Mouse (Mus musculus) cerebral cortex, adult 2 months (tissue): ENCODE results near the gene Nabp2.

Experiments used
- WGBS: fragments of 180-500 bp; shearing (Covaris S2); methylation state at CpG from one replicate; pipeline ENCODE4 v1.1.7; 2018; 5-methylcytosine and 5-hydroxymethylcytosine counted together

Nabp2 gene

GRCm38 (mm10) chr10:128388941-128389340, 22.4 kb downstream of the Nabp2 start:
- 64% methylated on average over 14 of the region's 14 CpGs for whole genome bisulfite sequencing

GRCm38 (mm10) chr10:128385902-128386301, 25.4 kb downstream of the Nabp2 start:
- 83% methylated on average over 7 of the region's 7 CpGs for WGBS

- WGBS = 89% methylated on average over 8 of the region's 8 CpGs
Observed at GRCm38 (mm10) chr10:128382482-128382881, 28.8 kb downstream of the Nabp2 start.

- 87% methylated on average over 5 of the region's 5 CpGs for WGBS
Observed at GRCm38 (mm10) chr10:128380565-128380964, 30.7 kb downstream of the Nabp2 start.

- 52% methylated on average over 7 of the region's 7 CpGs for WGBS
Observed at GRCm38 (mm10) chr10:128379260-128379659, 32.0 kb downstream of the Nabp2 start.

GRCm38 (mm10) chr10:128378462-128378861, 32.8 kb downstream of the Nabp2 start:
- 23% methylated on average over 3 of the region's 3 CpGs for WGBS

GRCm38 (mm10) chr10:128377940-128378448, 33.3 kb downstream of the Nabp2 start:
- WGBS = 29% methylated on average over 14 of the region's 14 CpGs

- under 1% methylated on average over 47 of the region's 47 CpGs for WGBS
Observed at GRCm38 (mm10) chr10:128377222-128377939, 33.9 kb downstream of the Nabp2 start.

GRCm38 (mm10) chr10:128376455-128377211, 34.7 kb downstream of the Nabp2 start, which contains the start of gene Ankrd52:
Gene Ankrd52 (plus strand): TSS chr10:128377115.
- under 1% methylated on average over 73 of the region's 73 CpGs for WGBS

GRCm38 (mm10) chr10:128376099-128376454, 35.2 kb downstream of the Nabp2 start:
- whole genome bisulfite sequencing = 41% methylated on average over 4 of the region's 4 CpGs

GRCm38 (mm10) chr10:128374393-128374792, 36.9 kb downstream of the Nabp2 start:
- WGBS = 73% methylated on average over 6 of the region's 6 CpGs

- WGBS = 71% methylated on average over 6 of the region's 6 CpGs
Observed at GRCm38 (mm10) chr10:128372989-128373748, 38.1 kb downstream of the Nabp2 start.

GRCm38 (mm10) chr10:128372142-128372541, 39.1 kb downstream of the Nabp2 start:
- 77% methylated on average over 5 of the region's 5 CpGs for WGBS

- WGBS = 65% methylated on average over 4 of the region's 4 CpGs
Observed at GRCm38 (mm10) chr10:128370601-128371000, 40.7 kb downstream of the Nabp2 start.

- WGBS = 52% methylated on average over 6 of the region's 6 CpGs
Observed at GRCm38 (mm10) chr10:128370021-128370420, 41.3 kb downstream of the Nabp2 start.

GRCm38 (mm10) chr10:128369599-128369998, 41.7 kb downstream of the Nabp2 start:
- WGBS = 62% methylated on average over 6 of the region's 6 CpGs

- WGBS = under 1% methylated on average over 9 of the region's 9 CpGs
Observed at GRCm38 (mm10) chr10:128369218-128369543, 42.1 kb downstream of the Nabp2 start.

GRCm38 (mm10) chr10:128368402-128369217, 42.7 kb downstream of the Nabp2 start, which contains the start of gene Coq10a:
Gene Coq10a (minus strand): TSS chr10:128368997.
- under 1% methylated on average over 87 of the region's 87 CpGs for WGBS

GRCm38 (mm10) chr10:128367899-128368401, 43.3 kb downstream of the Nabp2 start:
- 6% methylated on average over 19 of the region's 19 CpGs for WGBS

GRCm38 (mm10) chr10:128362568-128362967, 48.7 kb downstream of the Nabp2 start:
- 45% methylated on average over 3 of the region's 3 CpGs for WGBS

GRCm38 (mm10) chr10:128361836-128362235, 49.5 kb downstream of the Nabp2 start:
- 84% methylated on average over 6 of the region's 6 CpGs for WGBS
